Mouse (Mus musculus) erythroid progenitor cell, adult 5-6 weeks (primary cell): ENCODE results near the gene Spata9. TPM values are rescaled to one million over a fixed set of nuclear protein-coding genes. Genes with fewer than 3 reads are reported as not detected.

ENCODE experiments used
- ATAC-seq: replicated peaks from 2 replicates; pipeline ENCODE4 v1.8.0; 2016; ENCODE audit warnings: moderate number of reproducible peaks, mild to moderate bottlenecking, moderate TSS enrichment, inconsistent platforms; ENCODE audit not compliant: poor library complexity, low FRiP score, severe bottlenecking
- total RNA-seq, 2 experiments: library from RNA; stranded (forward) in 1 of 2; stranded (reverse) in 1 of 2; fragments of 150-400 nt in 1 of 2; fragments of 186-747, 209-891 nt in 1 of 2; gene quantifications; 2 replicates each; pipeline versions ENCODE4 v1.2.3 to v1.2.4; 2015 to 2017; ENCODE audit warnings: low replicate concordance in 2 of 2

The Spata9 gene
- total RNA-seq, 2 experiments from 2014 or later: not detected

DNA sequence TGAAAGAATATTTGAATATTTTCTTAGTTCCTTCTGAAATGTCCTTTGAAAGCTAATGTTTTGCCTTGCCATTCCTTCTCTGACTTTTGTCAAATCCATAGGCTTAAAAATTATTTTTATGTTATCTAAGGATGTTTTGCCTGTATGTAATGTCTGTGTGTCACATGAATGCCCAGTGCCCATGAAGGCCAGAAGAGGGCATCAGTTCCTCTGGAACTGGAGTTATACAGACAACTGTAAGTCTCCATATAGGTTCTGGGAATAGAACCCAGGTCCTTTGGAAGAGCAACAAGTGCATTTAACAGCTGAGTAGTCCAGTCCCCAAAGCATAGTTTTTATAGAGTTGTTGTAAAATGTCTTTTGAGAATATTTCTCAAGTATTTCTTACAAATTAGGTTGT, 15.0 kb downstream of the Spata9 start:
- ATAC-seq: no peak

GRCm38 (mm10) chr13:75988096-75988495, 21.1 kb downstream of the Spata9 start:
- ATAC-seq: no peak; the same call in 1 of the 2 replicates

GRCm38 (mm10) chr13:75992169-75993028, 25.4 kb downstream of the Spata9 start:
- no peak for ATAC-seq

GRCm38 (mm10) chr13:76003272-76003671, 36.3 kb downstream of the Spata9 start:
- 0 out of 2 replicates have a peak, but pooled peaks have one; percentile 25 for ATAC-seq

DNA sequence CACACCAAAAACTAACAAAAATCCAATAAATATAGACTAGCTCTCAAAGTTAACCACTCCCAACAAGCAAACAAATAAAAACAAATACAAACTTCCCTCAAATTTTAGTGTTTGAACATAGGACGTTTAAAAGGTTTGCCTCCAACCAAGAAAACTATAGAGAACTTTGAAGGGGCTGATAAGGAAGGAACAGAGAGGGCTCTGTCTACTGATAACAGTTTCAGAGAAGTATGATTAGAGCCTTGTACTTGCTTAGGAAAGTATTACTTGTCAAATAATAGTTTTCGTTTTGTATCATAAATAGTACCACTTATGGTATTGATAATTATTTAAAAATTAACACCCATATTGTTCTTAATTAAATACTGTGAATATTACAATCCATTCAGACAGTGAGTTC, 47.6 kb downstream of the Spata9 start:
- no peak for ATAC-seq

GRCm38 (mm10) chr13:76017465-76017864, 50.5 kb downstream of the Spata9 start:
- ATAC-seq: peak; percentile 78

- peak; percentile 91 for ATAC-seq
These were observed 51.3 kb downstream of the Spata9 start, which contains the start of gene Rfesd for GRCm38 (mm10) chr13:76017974-76018843. Gene Rfesd, minus strand, starts transcription at chr13:76018719.

DNA sequence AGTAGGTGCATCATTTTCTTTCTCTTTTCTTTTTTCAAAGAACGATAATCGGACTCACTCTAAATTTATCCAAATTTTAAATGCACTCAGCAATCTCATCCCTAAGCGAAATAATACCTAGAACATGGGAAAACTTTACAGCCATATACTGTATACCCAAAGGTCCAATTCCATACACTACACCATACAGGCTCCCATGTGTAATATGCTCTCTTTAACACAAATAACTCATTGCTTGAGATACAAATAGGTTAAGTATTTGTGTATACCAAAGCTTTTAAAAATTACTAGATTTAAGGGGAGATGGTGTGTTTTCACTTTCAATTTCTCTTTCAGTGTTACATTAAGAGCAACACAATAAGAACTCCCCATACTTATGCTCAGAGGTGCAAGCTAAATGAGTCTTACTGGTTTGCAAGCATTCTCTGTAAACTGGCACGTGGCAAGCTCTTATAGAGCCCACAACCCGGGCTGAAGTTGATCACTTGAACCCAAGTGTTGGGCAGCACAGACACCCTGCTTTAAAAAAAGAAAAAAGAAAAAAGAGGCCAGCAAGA, 52.0 kb downstream of the Spata9 start:
- no peak for ATAC-seq

GRCm38 (mm10) chr13:76021782-76022181, 54.8 kb downstream of the Spata9 start:
- ATAC-seq: no peak

- ATAC-seq: no peak
These were observed 57.6 kb downstream of the Spata9 start for GRCm38 (mm10) chr13:76024588-76024987.

DNA sequence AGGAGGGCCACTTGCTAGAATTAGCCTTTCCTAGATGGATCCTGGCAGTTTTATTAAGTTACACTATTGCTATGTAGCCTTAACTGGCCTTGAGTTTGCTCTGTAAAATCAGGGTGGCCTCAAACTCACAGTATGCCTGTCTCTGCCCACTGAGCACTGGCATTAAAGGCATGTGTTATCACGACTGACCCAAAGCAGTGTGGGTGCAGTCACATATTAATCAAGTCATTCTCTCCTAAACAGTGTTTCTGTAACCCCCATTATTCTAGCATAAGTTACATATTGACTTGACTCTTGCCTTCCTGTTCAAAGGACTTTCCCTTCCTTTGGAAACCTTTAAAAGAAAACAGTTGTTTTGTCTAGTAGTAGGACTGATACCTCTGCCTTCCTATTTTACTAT, 75.5 kb downstream of the Spata9 start:
- no peak for ATAC-seq

GRCm38 (mm10) chr13:76044971-76045370, 78.0 kb downstream of the Spata9 start:
- ATAC-seq: no peak

Other genes starting within 250 kb of the Spata9 start
- gene Glrx, start 127.3 kb upstream of the Spata9 start, total RNA-seq (2015; ENCODE audit: low replicate concordance): 62.9 and 66.7 TPM in 2 replicates
- gene Glrx, start 127.3 kb upstream of the Spata9 start, total RNA-seq (2017; ENCODE audit: low replicate concordance): 18.9 and 34.6 TPM in 2 replicates
- 1.3 and 1.4 TPM in 2 replicates for gene Rhobtb3, start 23.2 kb upstream of the Spata9 start, total RNA-seq (2015; ENCODE audit: low replicate concordance)
- gene Rhobtb3, start 23.2 kb upstream of the Spata9 start, total RNA-seq (2017; ENCODE audit: low replicate concordance): 0.30 TPM in 1 of 2 replicates, not detected in the other
- 21.6 and 52.0 TPM in 2 replicates for gene Rfesd, start 51.6 kb downstream of the Spata9 start, total RNA-seq (2015; ENCODE audit: low replicate concordance)
- 8.1 and 18.6 TPM in 2 replicates for gene Rfesd, start 51.6 kb downstream of the Spata9 start, total RNA-seq (2017; ENCODE audit: low replicate concordance)
- gene Gpr150, start 89.8 kb downstream of the Spata9 start, total RNA-seq (2015; ENCODE audit: low replicate concordance): 0.72 TPM in 1 of 2 replicates, not detected in the other
- gene Gpr150, start 89.8 kb downstream of the Spata9 start, total RNA-seq (2017; ENCODE audit: low replicate concordance): 0.26 TPM in 1 of 2 replicates, not detected in the other
- 0.84 and 1.1 TPM in 2 replicates for gene Arsk, start 131.5 kb downstream of the Spata9 start, total RNA-seq (2015; ENCODE audit: low replicate concordance)
- gene Arsk, start 131.5 kb downstream of the Spata9 start, total RNA-seq (2017; ENCODE audit: low replicate concordance): 1.5 and 1.8 TPM in 2 replicates
- 2.5 and 7.2 TPM in 2 replicates for gene Ttc37, start 131.6 kb downstream of the Spata9 start, total RNA-seq (2015; ENCODE audit: low replicate concordance)
- gene Ttc37, start 131.6 kb downstream of the Spata9 start, total RNA-seq (2017; ENCODE audit: low replicate concordance): 4.5 and 9.4 TPM in 2 replicates